Mouse (Mus musculus) T-helper 2 cell (primary cell): ENCODE measurements around the gene Hcar1.

Experiments used
- in situ Hi-C: fragments of 300-600 bp; cut with MboI, MseI; formaldehyde crosslinking; loops from one replicate; pipeline ENCODE4 v1.15.1; 2025; ENCODE audit warnings: high pct_unique_total_duplicates

Gene Hcar1

GRCm38 (mm10) chr5:123879928-123880327 lies at the start of gene Hcar1:
Gene Hcar1, minus strand, starts transcription at chr5:123880020.
- in situ Hi-C loops, result no loop called here

- in situ Hi-C loops, result no loop called here
Measured at GRCm38 (mm10) chr5:123927118-123927517, 47.3 kb upstream of the Hcar1 start, which contains the start of gene Gm43518. Gene Gm43518, plus strand, starts transcription at chr5:123927418.

GRCm38 (mm10) chr5:123922112-123922511 lies 42.3 kb upstream of the Hcar1 start:
- in situ Hi-C loops, result no loop called here

GRCm38 (mm10) chr5:123914852-123915251 lies 35.0 kb upstream of the Hcar1 start:
- in situ Hi-C loops, result no loop called here

GRCm38 (mm10) chr5:123907631-123907977 lies 27.8 kb upstream of the Hcar1 start:
- in situ Hi-C loops, result loop anchor here (10.0 kb wide), 1 partner anchor 1083 kb away; the partner anchor contains the start of gene Anapc5

- in situ Hi-C loops, result loop anchor here (10.0 kb wide), 1 partner anchor 1082 kb away; the partner anchor contains the start of gene Anapc5
Measured at GRCm38 (mm10) chr5:123906976-123907630, 27.3 kb upstream of the Hcar1 start, which contains the start of gene Denr. Gene Denr, plus strand, starts transcription at chr5:123907175.

GRCm38 (mm10) chr5:123906146-123906975 lies 26.5 kb upstream of the Hcar1 start:
- in situ Hi-C loops, result loop anchor here (10.0 kb wide), 1 partner anchor 1082 kb away; the partner anchor contains the start of gene Anapc5

GRCm38 (mm10) chr5:123904059-123904672 lies 24.3 kb upstream of the Hcar1 start:
- in situ Hi-C loops, result loop anchor here (10.0 kb wide), 1 partner anchor 1079 kb away; the partner anchor contains the start of gene Anapc5

GRCm38 (mm10) chr5:123897352-123897751 lies 17.5 kb upstream of the Hcar1 start:
- in situ Hi-C loops, result no loop called here

GRCm38 (mm10) chr5:123896395-123896794 lies 16.6 kb upstream of the Hcar1 start:
- in situ Hi-C loops, result no loop called here

GRCm38 (mm10) chr5:123893520-123893919 lies 13.7 kb upstream of the Hcar1 start:
- in situ Hi-C loops, result no loop called here

GRCm38 (mm10) chr5:123891669-123892068 lies 11.8 kb upstream of the Hcar1 start:
- in situ Hi-C loops, result no loop called here

GRCm38 (mm10) chr5:123890987-123891386 lies 11.2 kb upstream of the Hcar1 start:
- in situ Hi-C loops, result no loop called here

GRCm38 (mm10) chr5:123890312-123890711 lies 10.5 kb upstream of the Hcar1 start:
- in situ Hi-C loops, result no loop called here

GRCm38 (mm10) chr5:123886365-123886764 lies 6.5 kb upstream of the Hcar1 start:
- in situ Hi-C loops, result no loop called here

- in situ Hi-C loops, result no loop called here
Measured at GRCm38 (mm10) chr5:123884332-123884731, 4.5 kb upstream of the Hcar1 start.

GRCm38 (mm10) chr5:123883891-123884290 lies 4.1 kb upstream of the Hcar1 start:
- in situ Hi-C loops, result no loop called here

GRCm38 (mm10) chr5:123880778-123881177 lies 958 bp upstream of the Hcar1 start:
- in situ Hi-C loops, result no loop called here

GRCm38 (mm10) chr5:123878056-123878455 lies 1.8 kb downstream of the Hcar1 start:
- in situ Hi-C loops, result no loop called here

GRCm38 (mm10) chr5:123874177-123874576 lies 5.6 kb downstream of the Hcar1 start:
- in situ Hi-C loops, result no loop called here

- in situ Hi-C loops, result no loop called here
Measured at GRCm38 (mm10) chr5:123869615-123870014, 10.2 kb downstream of the Hcar1 start.

GRCm38 (mm10) chr5:123866457-123866856 lies 13.4 kb downstream of the Hcar1 start:
- in situ Hi-C loops, result no loop called here
